Mouse (Mus musculus) megakaryocyte, embryonic 14.5 days (primary cell): ENCODE data around the gene Dnajb11.

Experiments used
- FLI1 ChIP-seq: IDR thresholded peaks from 2 replicates; pipeline ENCODE4 v1.6.1; 2012; ENCODE audit warnings: low read length, inconsistent platforms, mixed read lengths
- GATA1 ChIP-seq: IDR thresholded peaks from 3 replicates; pipeline ENCODE4 v1.6.1; 2012; ENCODE audit warnings: mixed read lengths, low read length, inconsistent platforms, borderline replicate concordance

GRCm38 (mm10) chr16:22872397-22872796, 14.8 kb downstream of the Dnajb11 start:
- TF ChIP-seq FLI1 (no peak), GATA1 (no peak)
